Mouse (Mus musculus) MEL-GATA-1-ER (cell line): ENCODE results near the gene March6.

Experiments used
- DNase-seq: peaks from one replicate; pipeline ENCODE4 v3.0.0-alpha.2; 2012; ENCODE audit warnings: low read depth; ENCODE audit errors: extremely low read depth

The March6 gene

DNA sequence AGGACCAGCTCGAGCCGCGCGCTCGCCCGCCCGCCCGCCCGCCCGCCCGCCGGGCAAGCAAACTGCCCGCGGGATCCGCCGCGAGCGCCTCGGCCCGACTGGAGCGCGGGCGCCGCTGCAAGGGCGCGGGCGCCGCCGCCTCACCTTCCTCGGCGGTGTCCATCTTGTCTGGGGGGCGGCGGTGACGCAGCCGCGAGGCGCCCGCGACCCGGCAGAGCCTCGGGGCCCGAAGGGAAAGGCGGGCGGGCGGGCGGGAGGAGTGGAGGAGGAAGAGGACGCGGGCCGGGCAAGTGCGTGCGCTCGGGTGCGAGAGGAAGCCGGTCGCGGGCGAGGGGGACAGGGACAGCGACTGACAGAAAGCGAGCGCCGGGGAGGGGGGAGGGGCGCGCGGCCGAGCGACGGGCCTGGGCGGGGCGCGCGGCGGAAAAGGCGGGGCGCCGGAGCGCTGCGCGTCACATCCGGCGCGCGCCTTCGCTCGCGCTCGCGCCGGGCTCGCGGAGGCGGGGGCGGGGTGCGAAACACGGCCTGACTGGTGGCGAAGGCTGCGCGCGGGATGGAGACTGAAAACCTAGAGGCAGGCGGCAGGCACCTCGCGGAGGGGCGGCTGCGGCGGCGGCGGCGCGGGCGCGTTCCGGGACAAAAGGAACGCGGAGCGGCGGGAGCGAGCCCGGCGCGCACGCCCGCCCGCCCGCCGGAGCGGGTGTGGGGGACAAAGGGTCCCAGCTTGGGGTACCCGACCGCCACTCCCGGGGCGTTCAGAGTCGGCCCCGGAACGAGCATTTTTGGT is at the start of gene March6:
March6 (minus strand) TSS at position 395 of the 787 bp plus-strand sequence.
- DNase-seq: no peak

DNA sequence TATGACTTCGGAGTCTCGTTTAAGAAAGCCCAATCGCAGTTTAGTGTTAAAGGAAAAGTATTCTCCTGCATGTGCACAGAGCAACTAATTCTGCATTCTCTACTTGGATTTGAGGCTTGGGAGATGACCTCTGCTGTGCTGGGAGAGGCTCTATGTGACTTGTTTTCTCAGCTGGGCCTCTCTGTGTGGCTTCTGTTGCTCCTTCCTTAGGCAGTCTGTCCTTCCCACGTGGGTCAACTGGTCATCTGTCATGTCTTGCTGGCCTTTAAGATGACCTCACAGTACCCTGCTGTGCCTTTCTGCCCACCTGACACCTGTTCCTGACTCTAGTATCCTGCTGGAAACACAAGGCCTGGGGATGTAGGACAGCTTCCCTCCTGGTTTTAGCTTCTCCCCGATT is 45.2 kb upstream of the March6 start:
- DNase-seq: no peak

DNA sequence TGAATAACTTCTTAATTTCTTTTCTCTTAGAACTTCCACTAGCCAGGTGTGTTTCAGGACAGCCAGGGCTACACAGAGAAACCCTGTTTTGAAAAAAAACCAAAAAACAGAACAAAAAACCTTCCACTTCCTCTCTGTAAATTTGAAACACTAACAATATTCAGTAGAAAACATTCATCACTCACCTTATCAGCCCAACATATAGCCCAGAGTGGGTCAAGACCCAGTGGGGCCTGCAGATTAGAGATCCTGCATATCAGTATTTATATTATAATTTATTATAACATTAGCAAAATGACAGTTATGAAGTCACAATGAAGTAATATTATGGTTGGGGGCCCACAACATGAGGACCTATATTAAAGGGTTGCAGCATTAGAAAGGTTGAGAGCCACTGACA is 42.8 kb upstream of the March6 start:
- DNase-seq: no peak

DNA sequence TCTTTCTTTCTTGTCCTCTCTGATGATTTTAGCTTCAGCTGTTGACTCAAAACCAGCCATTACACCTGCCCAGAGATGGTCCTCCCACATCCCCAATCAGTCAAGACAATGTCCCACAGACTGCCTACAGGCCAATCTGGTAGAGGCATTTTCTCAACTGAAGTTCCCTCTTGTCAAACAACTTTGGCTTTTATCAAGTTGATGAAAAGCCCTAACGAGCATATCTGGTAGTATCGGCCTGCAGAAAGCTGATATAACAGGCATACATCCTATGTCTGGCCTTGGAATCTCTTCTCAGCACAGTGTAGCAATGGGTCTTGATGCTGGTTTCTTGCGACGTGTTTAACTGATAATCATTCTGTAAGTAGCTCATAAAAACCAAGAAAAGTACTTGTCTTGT is 42.4 kb upstream of the March6 start:
- peak; percentile 44 for DNase-seq

DNA sequence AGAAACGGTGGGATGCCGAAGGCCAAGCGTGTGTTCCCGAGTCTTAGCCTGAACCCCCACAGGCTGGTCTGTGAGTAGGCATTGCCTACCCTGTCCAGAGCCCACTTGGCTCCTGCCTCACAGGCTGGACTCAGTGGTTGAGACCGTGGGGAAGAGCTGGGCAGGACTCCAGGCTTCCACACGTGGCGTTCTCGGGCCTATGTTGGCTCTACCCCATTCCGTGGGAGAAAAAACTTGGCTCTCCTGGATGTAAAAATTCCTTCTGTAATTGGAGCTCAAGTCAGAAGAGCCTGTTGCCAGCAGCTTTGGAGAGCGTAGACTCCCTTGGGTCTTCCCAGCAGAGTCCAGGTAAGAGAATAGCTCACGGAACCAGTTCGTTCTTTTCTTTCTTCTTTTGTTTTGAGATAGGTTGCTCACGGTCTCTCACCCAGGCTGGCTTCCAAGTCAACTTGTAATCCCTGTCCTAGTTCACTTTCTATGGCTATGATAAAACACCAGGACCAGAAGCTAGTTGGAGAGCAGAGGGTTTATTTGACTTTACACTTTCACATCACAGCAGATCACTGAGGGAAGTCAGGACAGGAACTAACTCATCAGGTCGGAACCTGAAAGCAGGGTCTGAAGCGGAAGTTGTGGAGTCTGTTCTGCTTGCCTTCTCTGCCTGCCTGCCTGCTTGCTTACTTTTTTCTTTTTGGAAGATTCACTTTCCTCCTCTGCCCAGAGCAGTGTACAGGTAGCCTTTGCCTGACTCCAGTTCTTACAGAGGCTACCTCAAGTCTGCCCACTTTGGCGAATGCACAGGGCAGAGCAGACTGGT is 41.3 kb upstream of the March6 start:
- DNase-seq: no peak

DNA sequence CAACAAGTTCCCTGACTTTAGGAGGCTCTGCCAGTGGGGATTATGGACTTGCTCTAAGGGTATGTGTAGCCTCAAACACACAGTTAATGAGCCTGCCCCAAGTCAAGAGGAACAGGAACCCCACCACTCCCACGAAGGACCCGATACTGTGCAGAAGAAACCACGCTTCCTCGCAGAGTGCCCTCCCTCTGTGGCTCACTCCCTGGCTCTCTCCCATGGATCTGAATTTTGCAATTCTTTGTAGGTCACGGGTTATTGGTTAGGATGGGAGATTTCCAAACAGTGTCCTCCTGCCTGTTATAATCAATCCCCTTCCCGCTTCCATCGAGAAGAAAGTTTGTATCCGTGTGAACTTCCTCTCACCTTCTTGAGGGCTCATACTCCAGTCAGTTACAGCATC is 40.1 kb upstream of the March6 start:
- DNase-seq: no peak

DNA sequence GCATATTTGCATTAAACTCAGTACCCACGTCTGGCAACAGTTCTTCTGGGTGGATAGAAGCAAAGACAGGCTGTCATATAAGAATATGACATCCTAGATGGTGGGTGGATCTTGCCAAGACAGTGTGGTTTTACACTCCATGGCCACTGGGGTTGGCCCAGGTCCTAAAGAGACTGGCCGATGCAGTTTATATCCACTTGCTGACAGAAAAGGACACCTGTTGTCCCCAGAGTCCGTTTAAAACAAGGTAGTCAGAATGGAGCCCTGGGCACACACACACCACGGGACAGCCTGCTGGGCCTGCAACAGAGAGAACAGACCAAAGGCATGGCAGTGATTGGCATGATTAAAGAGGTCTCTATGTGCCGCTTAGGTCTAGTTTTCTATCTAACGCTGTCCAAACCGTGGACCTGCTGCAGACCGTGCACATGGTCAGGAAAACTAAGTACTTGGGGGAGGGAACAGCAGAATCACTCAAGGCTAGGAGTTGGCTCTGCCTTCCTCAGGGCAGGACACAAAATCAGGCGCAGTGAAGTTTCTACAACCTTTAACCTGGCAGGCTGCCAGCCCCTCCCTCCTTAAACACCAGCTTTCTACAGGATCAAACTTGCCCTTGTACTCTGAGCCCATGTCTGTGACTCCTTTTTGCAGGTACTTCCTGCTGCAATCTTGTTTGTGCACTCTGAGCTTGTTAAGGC is 38.6 kb upstream of the March6 start:
- DNase-seq: no peak

DNA sequence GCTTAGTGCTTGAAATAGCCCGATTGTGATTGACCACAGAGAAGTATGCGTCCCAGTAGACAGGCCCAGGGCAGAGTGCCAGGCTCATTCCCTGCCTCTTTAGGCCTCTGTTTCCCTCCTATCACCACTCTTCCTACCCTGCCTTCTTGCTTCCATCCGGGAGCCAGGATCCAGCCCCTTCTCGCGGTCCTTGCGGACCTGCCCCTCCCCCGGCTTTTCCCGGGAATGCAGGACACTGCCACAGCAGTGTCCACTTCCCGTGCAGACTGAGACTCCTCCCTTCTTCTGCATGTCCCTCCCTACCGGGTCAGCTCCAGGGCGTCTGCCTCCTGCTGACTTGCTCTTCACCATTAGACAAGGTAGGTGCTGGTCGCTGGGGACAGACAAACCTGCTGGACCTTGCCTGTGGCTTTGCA is 37.7 kb upstream of the March6 start:
- no peak for DNase-seq

DNA sequence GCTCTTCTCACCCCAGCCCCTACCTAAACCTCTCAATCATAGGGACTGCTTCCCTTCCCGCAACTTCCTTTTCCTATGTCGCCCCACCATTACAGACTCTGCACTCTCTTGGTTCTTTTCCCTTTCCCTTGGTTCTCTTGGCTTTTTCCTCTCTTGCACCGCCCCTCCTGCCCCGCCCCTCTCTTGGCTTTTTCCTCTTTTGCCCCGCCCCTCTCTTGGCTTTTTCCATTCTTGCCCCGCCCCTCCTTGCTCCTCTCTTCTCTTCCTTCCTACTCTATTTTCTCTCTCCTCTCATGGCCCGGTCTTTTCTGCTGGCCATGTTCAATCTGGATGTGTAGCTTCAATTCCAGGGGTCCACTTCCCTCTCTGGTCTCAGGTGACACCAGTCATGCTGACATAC is 36.6 kb upstream of the March6 start:
- DNase-seq: no peak

DNA sequence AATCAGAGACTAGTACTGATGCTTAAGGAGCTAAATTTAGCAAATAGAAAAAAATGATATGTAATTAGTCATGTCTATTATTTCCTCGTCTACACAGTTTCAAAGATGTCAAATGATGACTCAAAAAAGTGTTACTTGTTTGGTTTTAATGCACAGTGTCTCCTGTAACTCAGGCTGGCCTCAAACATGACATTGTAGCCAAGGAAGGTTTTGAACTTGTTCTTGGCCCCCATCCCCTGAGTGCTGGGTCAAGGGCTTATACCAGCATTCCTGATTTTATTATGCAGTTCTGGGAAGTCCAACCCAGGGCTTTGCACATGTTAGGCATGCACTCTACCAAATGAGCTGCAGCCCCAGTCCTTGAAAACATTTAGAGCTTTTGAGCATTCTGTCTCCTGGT is 34.9 kb upstream of the March6 start:
- DNase-seq: no peak

DNA sequence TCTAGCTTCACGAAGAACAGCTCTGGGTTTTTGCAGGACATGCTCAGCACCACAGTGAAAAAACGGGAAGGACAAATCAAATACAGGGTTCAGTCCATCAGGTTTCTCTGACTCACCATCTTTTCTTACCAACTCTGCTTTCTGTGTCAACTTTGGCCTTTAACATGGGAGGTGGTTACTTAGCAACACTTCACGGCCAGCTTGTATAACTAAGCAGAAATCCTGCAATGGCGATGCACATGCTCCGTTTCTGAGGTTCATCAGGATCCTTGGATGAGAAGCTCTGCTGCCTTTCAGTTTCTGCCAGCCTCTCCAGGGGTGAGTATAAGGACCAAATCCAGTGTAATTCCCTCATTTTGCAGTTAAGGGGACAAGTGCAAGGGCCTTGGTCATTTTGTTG is 34.3 kb upstream of the March6 start, which contains the start of gene Cmbl:
Cmbl (plus strand) TSS at position 206 of the 400 bp plus-strand sequence.
- no peak for DNase-seq

DNA sequence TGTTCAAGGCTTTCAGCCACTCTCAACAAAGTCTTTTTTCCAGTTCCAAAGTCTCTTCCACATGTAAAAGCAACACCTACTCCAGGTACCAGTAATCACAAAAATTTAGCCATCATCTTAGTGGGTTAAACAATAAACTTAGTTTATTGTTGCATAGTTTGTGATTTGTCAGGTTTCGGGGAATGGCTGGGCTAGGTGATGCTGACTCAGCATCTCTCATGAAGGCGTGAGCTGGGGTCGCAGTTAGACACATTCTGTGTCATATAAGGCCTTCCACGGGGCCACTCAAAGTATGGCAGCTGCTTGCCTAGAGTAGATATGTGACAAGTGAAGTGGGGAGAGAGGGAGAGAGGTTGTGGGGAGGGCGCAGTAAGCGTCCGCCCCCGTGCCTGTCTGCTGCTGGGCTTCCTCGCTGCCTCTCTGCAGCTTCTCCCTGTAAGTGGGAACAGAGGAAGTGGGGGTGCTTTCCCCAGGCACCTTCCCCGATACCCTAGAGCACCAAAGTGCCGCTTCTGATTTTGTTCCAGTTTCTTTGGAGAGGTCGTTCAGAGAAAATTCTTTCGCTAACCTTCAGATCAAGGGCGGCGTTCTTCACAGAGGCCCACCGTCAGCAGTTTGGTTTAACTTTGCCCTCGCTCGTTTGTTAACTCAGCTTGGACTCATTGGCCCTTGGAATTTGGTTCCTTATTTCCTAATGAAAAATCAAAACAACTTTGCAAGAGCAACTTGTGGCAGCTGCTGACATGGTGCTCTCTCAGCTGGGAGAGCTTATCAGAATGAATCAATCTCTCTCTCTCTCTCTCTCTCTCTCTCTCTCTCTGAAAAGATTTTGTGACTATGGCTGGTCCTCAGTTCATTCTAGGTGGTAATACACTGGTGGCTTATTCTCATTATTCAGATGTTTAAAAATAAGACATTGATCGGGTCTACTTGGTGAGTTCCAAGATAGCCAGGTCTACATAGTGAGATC is 33.0 kb upstream of the March6 start:
- no peak for DNase-seq

DNA sequence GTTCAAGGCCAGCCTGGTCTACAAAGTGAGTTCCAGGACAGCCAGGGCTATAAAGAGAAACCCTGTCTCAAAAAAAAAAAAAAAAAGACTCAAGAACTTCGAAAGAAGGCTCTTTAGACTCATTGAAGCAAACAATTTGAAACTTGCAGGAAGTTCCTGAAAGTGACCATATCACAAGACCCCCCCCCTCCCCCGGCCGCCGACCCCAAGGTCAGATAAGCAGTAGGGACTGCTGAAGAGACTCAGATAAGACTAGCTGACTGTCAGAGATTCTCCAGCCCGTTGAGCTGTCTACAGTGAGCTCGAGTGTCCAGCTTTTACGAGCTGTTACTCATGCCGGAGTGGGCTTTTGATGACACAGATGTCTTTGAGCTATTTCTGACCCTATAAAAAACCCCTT is 32.0 kb upstream of the March6 start:
- no peak for DNase-seq

DNA sequence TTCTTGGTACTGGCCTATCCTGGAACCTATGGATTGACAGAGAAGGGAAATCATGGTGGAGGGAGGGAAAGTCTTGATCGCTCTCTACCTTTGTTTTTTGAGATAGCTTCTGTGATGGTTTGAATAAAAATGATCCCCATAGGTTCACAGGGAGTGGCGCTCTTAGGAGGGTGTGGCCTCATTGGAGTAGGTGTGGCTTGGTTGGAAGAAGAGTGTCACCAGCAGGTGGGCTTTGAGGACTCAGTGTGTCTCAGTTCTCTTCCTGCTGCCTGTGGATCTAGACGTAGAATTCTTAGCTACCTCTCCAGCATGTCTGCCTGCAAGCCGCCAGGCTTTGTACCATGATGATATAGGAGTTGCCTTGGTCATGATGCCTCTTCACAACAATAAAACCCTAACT is 31.1 kb upstream of the March6 start:
- DNase-seq: no peak

DNA sequence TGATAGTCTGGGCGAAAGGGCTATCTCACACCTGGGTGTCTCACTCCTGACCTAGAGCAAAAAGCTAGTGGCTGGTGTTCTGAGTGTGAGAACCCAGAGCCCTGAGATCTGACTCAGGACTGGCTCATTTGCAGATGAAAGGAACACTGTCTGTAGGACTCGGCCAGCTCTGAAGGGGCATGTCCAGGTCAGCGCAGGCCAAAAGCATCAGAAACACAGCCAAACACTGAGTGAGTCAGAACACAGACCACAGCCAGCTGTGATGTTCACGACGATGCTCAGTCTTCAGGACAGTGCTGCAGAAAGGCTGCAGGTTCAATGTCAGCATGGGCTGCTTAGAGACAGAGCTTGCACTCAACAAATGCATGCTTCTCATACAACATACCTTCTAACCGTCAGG is 30.5 kb upstream of the March6 start:
- no peak for DNase-seq

DNA sequence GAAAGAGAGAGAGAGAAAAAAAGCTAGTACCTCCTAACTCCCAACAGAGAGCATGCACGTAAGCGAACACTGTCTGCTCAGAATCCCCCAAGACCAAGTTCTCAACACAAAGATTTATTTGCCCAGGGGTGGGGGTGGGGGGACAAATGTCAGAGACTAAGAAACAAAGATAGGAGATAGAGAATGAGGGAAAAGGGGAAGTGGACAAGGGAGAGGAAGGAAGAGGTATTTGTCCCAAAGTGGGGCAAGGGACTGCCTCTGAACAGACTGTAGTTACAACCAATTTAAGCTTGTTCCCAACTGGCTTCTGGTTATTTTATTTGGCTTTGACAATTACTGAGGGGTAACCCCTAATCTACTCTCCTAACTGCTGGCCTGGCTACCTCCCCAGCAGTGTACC is 24.0 kb upstream of the March6 start:
- DNase-seq: peak; percentile 54

DNA sequence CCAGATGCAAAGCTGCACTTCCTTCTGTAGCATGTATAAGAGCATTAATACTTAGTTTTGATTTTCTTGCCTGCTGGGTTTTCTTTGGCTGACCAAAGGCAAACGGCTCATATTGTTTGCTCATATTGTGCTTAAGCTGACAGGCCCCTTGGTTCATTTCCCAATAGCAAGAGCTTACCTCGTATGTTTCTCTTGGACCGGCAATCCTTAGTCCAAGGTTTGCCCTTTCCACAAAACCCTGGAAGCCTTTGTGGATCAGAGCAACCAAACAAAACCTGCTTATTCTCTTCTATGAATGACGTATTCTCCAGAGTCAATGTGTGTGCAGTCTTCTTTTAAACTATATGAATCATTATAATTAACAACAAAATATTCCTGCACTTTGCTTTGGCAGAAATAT is 19.5 kb upstream of the March6 start:
- no peak for DNase-seq

DNA sequence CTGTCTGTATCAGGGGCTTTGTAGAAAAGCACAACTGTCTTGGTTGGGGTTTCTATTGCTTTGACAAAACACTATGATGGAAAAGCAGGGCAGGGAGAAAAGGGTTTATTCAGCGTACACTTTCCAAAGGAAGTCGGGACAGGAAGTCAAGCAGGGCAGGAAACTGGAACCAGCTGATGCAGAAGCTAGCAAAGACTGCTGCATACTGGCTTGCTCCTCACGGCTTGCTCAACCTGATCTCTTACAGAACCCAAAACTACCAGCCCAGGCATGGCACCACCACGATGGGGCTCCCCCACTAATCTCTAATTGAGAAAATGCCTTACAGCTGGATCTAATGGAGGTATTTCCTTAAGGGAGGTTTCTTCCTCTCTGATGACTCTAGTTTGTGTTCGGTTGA is 16.6 kb upstream of the March6 start:
- no peak for DNase-seq

DNA sequence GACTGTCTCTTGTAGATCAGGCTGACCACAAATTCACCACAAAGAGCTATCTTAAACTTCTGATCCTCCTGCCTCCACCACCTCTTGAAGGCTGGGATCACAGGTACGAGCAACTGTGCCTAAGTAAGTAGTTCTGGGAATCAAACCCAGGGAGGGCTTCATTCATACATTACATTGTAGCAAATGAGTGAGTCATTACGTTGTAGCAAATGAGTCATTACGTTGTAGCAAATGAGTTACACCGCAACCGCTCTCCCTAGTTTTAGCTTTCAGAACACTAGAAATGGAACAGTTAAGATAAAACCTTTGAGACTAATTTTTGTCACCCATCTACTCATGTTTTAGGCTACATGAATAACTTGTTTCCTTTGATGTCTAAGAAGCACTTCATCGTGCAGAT is 15.4 kb upstream of the March6 start:
- no peak for DNase-seq

DNA sequence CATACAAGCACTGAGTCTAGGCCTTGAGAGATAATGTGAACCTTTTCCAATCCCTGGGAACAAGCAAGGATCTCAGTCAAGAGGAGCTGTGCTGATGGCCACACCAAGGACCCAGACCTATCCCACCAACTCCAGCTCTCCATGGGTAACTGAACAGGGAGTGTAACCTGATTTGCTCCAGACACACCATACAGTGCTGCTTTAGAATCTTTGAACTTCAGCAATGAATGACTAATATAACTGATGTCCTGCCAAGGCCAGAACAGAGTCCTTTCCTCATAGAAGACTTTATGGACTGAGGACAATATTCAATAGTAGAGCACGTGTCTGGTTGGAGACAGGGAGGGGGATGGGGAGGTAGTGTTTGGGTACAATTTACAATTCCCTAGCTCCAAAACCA is 14.2 kb upstream of the March6 start:
- DNase-seq: no peak

DNA sequence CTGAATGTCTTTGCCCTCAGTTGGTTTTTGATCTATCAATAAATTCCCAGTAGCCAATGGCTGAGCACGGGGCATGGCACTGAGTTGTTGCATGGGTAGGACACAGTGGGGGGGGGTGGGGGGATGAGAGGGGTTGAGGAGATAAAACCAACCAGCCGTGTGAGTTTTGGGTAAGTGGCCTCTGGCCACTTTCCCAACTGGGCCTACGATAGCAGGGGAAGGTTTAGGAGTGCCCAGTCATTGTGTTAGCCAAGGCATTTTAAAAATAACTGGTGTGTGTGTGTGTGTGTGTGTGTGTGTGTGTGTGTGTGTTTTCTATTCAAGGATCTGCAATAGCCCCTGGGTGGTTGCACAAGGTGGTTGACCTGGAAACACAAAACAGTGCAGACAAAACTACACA is 12.4 kb upstream of the March6 start:
- no peak for DNase-seq
